Mouse (Mus musculus): ENCODE data around the gene Oas1h.

GRCm38 (mm10) chr5:120892243-120892660 is 31.0 kb downstream of the Oas1h start:
- TF ChIP-seq CTCF (IDR thresholded peaks at IDR 0.05; ENCODE audit: control insufficient read depth, insufficient read depth, low read length) (no peak), POLR2A (IDR thresholded peaks at IDR 0.05; ENCODE audit: borderline replicate concordance, control insufficient read depth, low read depth, low read length) (no peak)

Measured in bone marrow, adult 2 months (tissue).